ENCODE assay signal across 16 mouse cellular contexts in the genomic region with DNA sequence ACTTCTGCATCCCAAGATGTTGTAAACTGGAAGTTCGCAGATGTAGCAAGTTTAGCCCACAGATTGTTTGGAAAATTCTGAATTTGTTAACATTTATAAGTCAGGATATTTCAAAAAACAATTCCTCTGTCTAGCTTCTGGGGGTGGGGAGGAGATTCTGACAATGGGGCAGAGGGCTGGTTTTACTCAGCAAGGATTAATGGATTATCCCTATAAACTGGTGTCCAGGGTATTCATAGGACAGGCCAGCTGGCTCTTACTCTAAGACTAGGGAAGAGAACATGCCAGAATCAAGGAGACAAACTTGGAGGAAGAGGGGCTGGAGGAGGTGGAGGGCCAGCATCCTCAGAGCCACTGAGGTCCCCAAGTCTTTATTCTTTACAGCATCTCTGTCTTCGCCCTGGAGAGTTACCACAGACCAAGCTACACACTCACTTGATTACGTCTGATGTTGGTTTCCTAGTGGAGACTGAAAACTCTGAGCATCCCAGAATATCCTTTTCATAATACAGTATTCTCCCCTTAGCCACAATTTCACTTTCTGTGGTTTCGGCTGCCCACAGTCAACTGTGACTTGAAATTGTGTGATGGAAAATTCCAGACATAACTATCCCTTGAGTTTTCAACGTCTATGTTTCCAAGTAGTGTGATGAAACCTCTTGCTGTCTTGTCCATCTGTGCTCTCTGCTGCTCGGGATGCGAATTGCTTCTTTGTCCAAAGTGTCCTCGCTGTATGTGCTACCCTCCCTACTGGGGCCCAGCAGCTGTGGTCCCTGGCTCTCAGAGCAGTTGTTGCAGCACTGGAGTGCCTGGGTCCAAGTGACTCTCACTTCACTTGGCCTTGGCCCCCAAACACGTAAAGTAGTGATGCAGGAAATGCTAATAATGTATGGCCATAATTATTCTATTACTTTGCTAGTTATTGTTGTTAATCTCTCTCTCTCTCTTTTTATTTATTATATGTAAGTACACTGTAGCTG.
DNase-seq lines count a peak whose midpoint lies in the region; ATAC-seq and TF ChIP-seq lines count a peak whose summit lies in the region.
"Had no signal": no experiment of that assay in that cellular context is flagged by ENCODE, and none has a peak within 500 bp of the region (broad histone marks: within the 10 kb centered on the region; RNA-seq: fewer than 3 reads in every experiment).

No protein-coding gene starts in this region.

- no peaks in the 10 kb centered on the region for H3K79me3 ChIP-seq in C2C12 (ENCODE audit: low read depth)

- no peaks in the 10 kb centered on the region for H3K36me3 ChIP-seq in C2C12 (ENCODE audit: control insufficient read depth, insufficient read depth)
- 0 out of 2 replicates have a peak, but pooled peaks cover 4% of the 10 kb centered on the region for H3K36me3 ChIP-seq in stomach, embryonic 16.5 days (ENCODE audit: control insufficient read depth, insufficient read depth, low read length)
- H3K36me3 ChIP-seq: forebrain, embryonic 15.5 days; hindbrain, embryonic 13.5 days had no signal

- DNase-seq in layer of hippocampus, adult 2 months (ENCODE audit: low spot score in 2 of 2), result no peak
- DNase-seq in layer of hippocampus, adult 8-10 months (ENCODE audit: low spot score in 2 of 2), result no peak
- DNase-seq in adipocyte (ENCODE audit: low spot score), result peak; percentile 9
- DNase-seq in left cerebral cortex, postnatal 36 days (ENCODE audit: low spot score in 2 of 2), result no peak
- no peak for DNase-seq in adrenal gland, postnatal 14 days
- DNase-seq: cerebellum, adult 9-11 months; embryo, embryonic 11 days; kidney, adult 11 months; liver, embryonic 13.5 days; lung, postnatal 10 days had no signal

- 76% methylated on average over 9 of the region's 9 CpGs for WGBS in stomach, embryonic 16.5 days

- TF ChIP-seq CTCF in layer of hippocampus, adult 2 months (conservative IDR thresholded peaks at IDR 0.05), result no peak
- TF ChIP-seq CTCF in C2C12 (IDR thresholded peaks at IDR 0.05; ENCODE audit: control insufficient read depth, insufficient read depth, insufficient read length), result peak; percentile 24

- no peaks in the 10 kb centered on the region for H3K27me3 ChIP-seq in C2C12 (ENCODE audit: control insufficient read depth, insufficient read depth, insufficient read length)
- H3K27me3 ChIP-seq in stomach, embryonic 16.5 days (ENCODE audit: control insufficient read depth, insufficient read depth, low read length), result no peaks in the 10 kb centered on the region
- H3K27me3 ChIP-seq: forebrain, embryonic 15.5 days; hindbrain, embryonic 13.5 days; liver, embryonic 13.5 days had no signal

- no peaks in the 10 kb centered on the region for H3K79me2 ChIP-seq in C2C12 (ENCODE audit: control insufficient read depth, insufficient read depth)

- H3K4me3 ChIP-seq in layer of hippocampus, adult 2 months, result no peak overlapping the region
- H3K4me3 ChIP-seq in C2C12 (ENCODE audit: insufficient read depth, poor library complexity, severe bottlenecking), result no peak overlapping the region
- H3K4me3 ChIP-seq in stomach, embryonic 16.5 days (replicated peaks; ENCODE audit: low read length), result no peak overlapping the region
- H3K4me3 ChIP-seq: forebrain, embryonic 15.5 days; hindbrain, embryonic 13.5 days; liver, embryonic 13.5 days had no signal

- no peak overlapping the region for H3K4me2 ChIP-seq in stomach, embryonic 16.5 days (ENCODE audit: low read depth, low read length)
- H3K4me2 ChIP-seq: forebrain, embryonic 15.5 days; hindbrain, embryonic 13.5 days; liver, embryonic 13.5 days had no signal

- no peak overlapping the region for H3ac ChIP-seq in C2C12 (ENCODE audit: control insufficient read depth, insufficient read length, low read depth)

- no peak overlapping the region for H3K9ac ChIP-seq in stomach, embryonic 16.5 days (ENCODE audit: low read length)
- H3K9ac ChIP-seq: forebrain, embryonic 15.5 days; hindbrain, embryonic 13.5 days; liver, embryonic 13.5 days had no signal

- H3K9me3 ChIP-seq in stomach, embryonic 16.5 days (replicated peaks; ENCODE audit: control insufficient read depth, low read length), result peaks cover 5% of the 10 kb centered on the region
- H3K9me3 ChIP-seq: forebrain, embryonic 15.5 days had no signal

- ATAC-seq in stomach, embryonic 16.5 days (ENCODE audit: insufficient read depth, low FRiP score), result peak; percentile 59; the same call in 1 of the 2 replicates
- ATAC-seq: forebrain, embryonic 15.5 days; midbrain, embryonic 16.5 days had no signal

- intact Hi-C loops in left cerebral cortex, postnatal 36 days (cut with DNase I), result no loop called here

- 0 out of 2 replicates have a peak overlapping the region, but pooled peaks have one; percentile 19 for H3K27ac ChIP-seq in layer of hippocampus, adult 2 months
- H3K27ac ChIP-seq in stomach, embryonic 16.5 days (ENCODE audit: low read length), result peak overlapping the region; percentile 69
- H3K27ac ChIP-seq: forebrain, embryonic 15.5 days; hindbrain, embryonic 13.5 days; kidney, postnatal 0 days; liver, embryonic 13.5 days had no signal

- H3K4me1 ChIP-seq in stomach, embryonic 16.5 days (ENCODE audit: control insufficient read depth, insufficient read depth, low read length), result peaks cover 11% of the 10 kb centered on the region
- H3K4me1 ChIP-seq: forebrain, embryonic 15.5 days had no signal

TF ChIP-seq in C2C12, 6 proteins besides CTCF, POLR2A, EP300 and RAD21:
- no peak for TF ChIP-seq MYOG (IDR thresholded peaks at IDR 0.05; ENCODE audit: control insufficient read depth, extremely low read depth, insufficient read length)
- peak; percentile 26 for TF ChIP-seq MAX (IDR thresholded peaks at IDR 0.05)
- no peak for TF ChIP-seq USF1 (IDR thresholded peaks at IDR 0.05; ENCODE audit: low read depth)
- no peak for TF ChIP-seq MYOD1 (IDR thresholded peaks at IDR 0.05; ENCODE audit: control insufficient read depth, insufficient read length, low read depth)
- TF ChIP-seq FOSL1 (IDR thresholded peaks at IDR 0.05; ENCODE audit: insufficient read depth, low read length, poor library complexity, severe bottlenecking), result peak; percentile 31
- peak; percentile 87 for TF ChIP-seq CEBPB (IDR thresholded peaks at IDR 0.05; ENCODE audit: low read depth)
